Mouse (Mus musculus) adrenal gland, adult (tissue): Measurements from ENCODE around the gene Gpsm2.
"Not testable (repeated sequence)": the region's sequence is repeated elsewhere in the genome, so short reads cannot be mapped to it uniquely, and the experiment has no call there.

Experiments
- DNase-seq, 2 experiments: peaks; one replicate each; pipeline ENCODE4 v3.0.0; 2022 to 2023; ENCODE audit warnings: low spot score in 1 of 2; ENCODE audit not compliant: inconsistent age in 2 of 2

Gene Gpsm2

GRCm38 (mm10) chr3:108727344-108727743, 5.2 kb upstream of the Gpsm2 start:
- no peak for DNase-seq

GRCm38 (mm10) chr3:108726413-108726812, 4.3 kb upstream of the Gpsm2 start:
- no peak for DNase-seq

GRCm38 (mm10) chr3:108721076-108721991, 775 bp downstream of the Gpsm2 start:
- DNase-seq = peak; percentile 46 to 79

GRCm38 (mm10) chr3:108719761-108720160, 2.3 kb downstream of the Gpsm2 start:
- no peak for DNase-seq

GRCm38 (mm10) chr3:108719357-108719756, 2.8 kb downstream of the Gpsm2 start:
- DNase-seq = no peak

- DNase-seq = no peak
These were observed 4.1 kb downstream of the Gpsm2 start for GRCm38 (mm10) chr3:108717896-108718502.

- DNase-seq = no peak
These were observed 7.3 kb downstream of the Gpsm2 start for GRCm38 (mm10) chr3:108714837-108715236.

GRCm38 (mm10) chr3:108713065-108713675, 8.9 kb downstream of the Gpsm2 start:
- DNase-seq = no peak

GRCm38 (mm10) chr3:108711296-108711695, 10.8 kb downstream of the Gpsm2 start:
- no peak for DNase-seq

- DNase-seq = no peak
These were observed 19.3 kb downstream of the Gpsm2 start for GRCm38 (mm10) chr3:108702789-108703188.

GRCm38 (mm10) chr3:108701256-108701655, 20.9 kb downstream of the Gpsm2 start:
- DNase-seq = no peak

GRCm38 (mm10) chr3:108699786-108700185, 22.3 kb downstream of the Gpsm2 start:
- no peak for DNase-seq

GRCm38 (mm10) chr3:108698662-108699061, 23.4 kb downstream of the Gpsm2 start:
- DNase-seq = no peak

- DNase-seq = no peak
These were observed 27.8 kb downstream of the Gpsm2 start for GRCm38 (mm10) chr3:108694321-108694720.

- DNase-seq = peak; percentile 18 to 52
These were observed 32.1 kb downstream of the Gpsm2 start for GRCm38 (mm10) chr3:108689979-108690378.

GRCm38 (mm10) chr3:108689446-108689845, 32.7 kb downstream of the Gpsm2 start:
- DNase-seq = peak in 1 of 2 experiments; percentile 14

GRCm38 (mm10) chr3:108689015-108689441, 33.1 kb downstream of the Gpsm2 start:
- DNase-seq = no peak

GRCm38 (mm10) chr3:108685701-108686100, 36.4 kb downstream of the Gpsm2 start:
- DNase-seq = no peak

GRCm38 (mm10) chr3:108683597-108683996, 38.5 kb downstream of the Gpsm2 start:
- DNase-seq = not testable (repeated sequence)

GRCm38 (mm10) chr3:108681004-108681403, 41.1 kb downstream of the Gpsm2 start:
- no peak for DNase-seq

GRCm38 (mm10) chr3:108676616-108677015, 45.5 kb downstream of the Gpsm2 start:
- DNase-seq = peak in 1 of 2 experiments; percentile 23

- DNase-seq = no peak
These were observed 61.2 kb downstream of the Gpsm2 start for GRCm38 (mm10) chr3:108660941-108661340.
